Mouse (Mus musculus) spleen, postnatal 14 days (tissue): ENCODE data around the gene Ssr1.

Source experiments
- DNase-seq, 2 experiments: peaks; one replicate each; pipeline ENCODE4 v3.0.0; 2021 to 2022; ENCODE audit warnings: low spot score in 2 of 2

The Ssr1 gene

GRCm38 (mm10) chr13:37945392-37945791 is 48.6 kb downstream of the Ssr1 start:
- no peak for DNase-seq

GRCm38 (mm10) chr13:37944306-37944705 is 49.7 kb downstream of the Ssr1 start:
- no peak for DNase-seq

- DNase-seq: no peak
These were observed 50.6 kb downstream of the Ssr1 start for GRCm38 (mm10) chr13:37943466-37943865.

GRCm38 (mm10) chr13:37942887-37943331 is 51.1 kb downstream of the Ssr1 start:
- no peak for DNase-seq

- no peak for DNase-seq
These were observed 51.8 kb downstream of the Ssr1 start for GRCm38 (mm10) chr13:37941950-37942886.

- DNase-seq: no peak
These were observed 52.8 kb downstream of the Ssr1 start for GRCm38 (mm10) chr13:37941138-37941645.

- no peak for DNase-seq
These were observed 53.4 kb downstream of the Ssr1 start for GRCm38 (mm10) chr13:37940649-37941048.

GRCm38 (mm10) chr13:37940167-37940566 is 53.9 kb downstream of the Ssr1 start:
- DNase-seq: no peak

- no peak for DNase-seq
These were observed 57.7 kb downstream of the Ssr1 start for GRCm38 (mm10) chr13:37936351-37936750.

GRCm38 (mm10) chr13:37934920-37935319 is 59.1 kb downstream of the Ssr1 start:
- no peak for DNase-seq

GRCm38 (mm10) chr13:37934075-37934474 is 59.9 kb downstream of the Ssr1 start:
- DNase-seq: no peak

GRCm38 (mm10) chr13:37931210-37931922 is 62.7 kb downstream of the Ssr1 start:
- no peak for DNase-seq

GRCm38 (mm10) chr13:37930621-37931020 is 63.4 kb downstream of the Ssr1 start:
- DNase-seq: no peak

GRCm38 (mm10) chr13:37930091-37930490 is 63.9 kb downstream of the Ssr1 start:
- no peak for DNase-seq

- no peak for DNase-seq
These were observed 64.5 kb downstream of the Ssr1 start for GRCm38 (mm10) chr13:37929532-37929931.

- no peak for DNase-seq
These were observed 67.6 kb downstream of the Ssr1 start for GRCm38 (mm10) chr13:37926394-37926793.

GRCm38 (mm10) chr13:37924461-37924948 is 69.5 kb downstream of the Ssr1 start:
- no peak for DNase-seq

GRCm38 (mm10) chr13:37923643-37924460 is 70.2 kb downstream of the Ssr1 start:
- no peak for DNase-seq

- DNase-seq: no peak
These were observed 70.9 kb downstream of the Ssr1 start for GRCm38 (mm10) chr13:37923091-37923490.

GRCm38 (mm10) chr13:37920727-37921126 is 73.3 kb downstream of the Ssr1 start:
- no peak for DNase-seq

- no peak for DNase-seq
These were observed 74.2 kb downstream of the Ssr1 start for GRCm38 (mm10) chr13:37919711-37920277.
